Comparison of ENCODE assay signal across 9 mouse cellular contexts in the genomic region with DNA sequence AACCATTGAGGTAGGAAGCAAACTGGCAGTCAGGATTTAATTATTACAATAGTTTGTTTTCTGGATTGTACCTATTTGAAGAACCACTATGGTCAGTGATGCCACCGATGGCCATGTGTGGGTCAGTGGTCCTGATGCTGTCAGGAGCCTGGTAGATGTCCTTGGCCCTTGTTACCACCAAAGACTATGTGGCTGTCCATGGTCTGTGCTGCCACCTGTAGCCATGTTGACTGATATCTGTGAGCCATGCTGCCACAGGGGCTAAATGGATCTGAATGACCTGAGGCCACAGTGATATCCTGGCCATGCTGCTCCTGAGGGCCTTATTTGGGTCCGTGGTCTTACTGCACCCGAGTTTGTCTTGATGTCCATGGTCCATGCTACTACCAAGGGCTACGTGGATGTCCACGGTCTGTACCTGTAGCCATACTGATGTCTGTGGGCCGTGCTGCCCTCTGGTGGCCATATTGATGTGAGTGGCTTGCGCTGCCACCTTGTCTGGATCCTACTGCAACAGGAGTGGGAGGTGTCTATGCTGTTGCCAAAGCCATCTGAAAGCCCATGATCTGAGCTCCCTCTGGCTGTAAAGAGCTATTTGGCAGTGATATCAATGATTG. TPM values are rescaled to one million over a fixed set of nuclear protein-coding genes. Genes with fewer than 3 reads are reported as not detected.
DNase-seq lines count a peak whose midpoint lies in the region; ATAC-seq and TF ChIP-seq lines count a peak whose summit lies in the region.
"Had no signal": no experiment of that assay in that cellular context is flagged by ENCODE, and none has a peak within 500 bp of the region (broad histone marks: within the 10 kb centered on the region; RNA-seq: fewer than 3 reads in every experiment).

No protein-coding gene starts in this region.

- no peaks in the 10 kb centered on the region for H3K79me3 ChIP-seq in C2C12 (ENCODE audit: low read depth)

- no peaks in the 10 kb centered on the region for H3K9me3 ChIP-seq in forebrain, embryonic 10.5 days
- H3K9me3 ChIP-seq in kidney, embryonic 16.5 days (ENCODE audit: low read length): no peaks in the 10 kb centered on the region

- peak; percentile 43 for TF ChIP-seq CTCF in C2C12 (IDR thresholded peaks at IDR 0.05; ENCODE audit: control insufficient read depth, insufficient read depth, insufficient read length)
- peak; percentile 93 for TF ChIP-seq CTCF in bone marrow macrophage, adult 2 months (IDR thresholded peaks at IDR 0.05; ENCODE audit: low read depth, low read length)

- H3K36me3 ChIP-seq in C2C12 (ENCODE audit: control insufficient read depth, insufficient read depth): no peaks in the 10 kb centered on the region
- no peaks in the 10 kb centered on the region for H3K36me3 ChIP-seq in forebrain, embryonic 10.5 days (replicated peaks)
- no peaks in the 10 kb centered on the region for H3K36me3 ChIP-seq in kidney, embryonic 16.5 days (ENCODE audit: insufficient read depth, low read length)

- no peaks in the 10 kb centered on the region for H3K79me2 ChIP-seq in C2C12 (ENCODE audit: control insufficient read depth, insufficient read depth)

- 0 out of 2 replicates have a peak, but pooled peaks have one; percentile 39 for ATAC-seq in kidney, embryonic 16.5 days (ENCODE audit: low FRiP score, low TSS enrichment)

- H3ac ChIP-seq in C2C12 (ENCODE audit: control insufficient read depth, insufficient read length, low read depth): no peak overlapping the region

- H3K27me3 ChIP-seq in C2C12 (ENCODE audit: control insufficient read depth, insufficient read depth, insufficient read length): peaks cover 9% of the 10 kb centered on the region
- H3K27me3 ChIP-seq in forebrain, embryonic 10.5 days (ENCODE audit: poor library complexity, severe bottlenecking): peaks cover 67% of the 10 kb centered on the region
- peaks cover 33% of the 10 kb centered on the region for H3K27me3 ChIP-seq in kidney, embryonic 16.5 days (ENCODE audit: insufficient read depth, low read length)

- H3K9ac ChIP-seq in kidney, embryonic 16.5 days (replicated peaks; ENCODE audit: low read length): no peak overlapping the region

- no peak for TF ChIP-seq POLR2A in bone marrow macrophage, adult 2 months (IDR thresholded peaks at IDR 0.05; ENCODE audit: borderline replicate concordance, low read depth, low read length)

- peak; percentile 50 to 86 for DNase-seq in adrenal gland, adult (ENCODE audit: inconsistent age in 2 of 2, low spot score in 1 of 2)
- DNase-seq in adrenal gland, postnatal 4 days (ENCODE audit: low spot score in 2 of 2): no peak
- DNase-seq in forebrain, embryonic 10.5 days (ENCODE audit: extremely low spot score, low spot score): peak; percentile 53
- peak; percentile 78 for DNase-seq in lung, postnatal 36 days
- DNase-seq in spleen, adult 12 weeks (ENCODE audit: low spot score): peak; percentile 28

- WGBS in forebrain, embryonic 10.5 days: 34% methylated on average over 7 of the region's 7 CpGs
- WGBS in kidney, embryonic 16.5 days: 32% methylated on average over 7 of the region's 7 CpGs

- H3K4me2 ChIP-seq in kidney, embryonic 16.5 days (replicated peaks; ENCODE audit: low read depth, low read length): no peak overlapping the region

- H3K4me3 ChIP-seq in C2C12 (ENCODE audit: insufficient read depth, poor library complexity, severe bottlenecking): no peak overlapping the region
- no peak overlapping the region for H3K4me3 ChIP-seq in bone marrow macrophage, adult 2 months (ENCODE audit: insufficient read depth, low read length)
- H3K4me3 ChIP-seq in forebrain, embryonic 10.5 days: no peak overlapping the region
- no peak overlapping the region for H3K4me3 ChIP-seq in kidney, embryonic 16.5 days (ENCODE audit: low read length)

- no peaks in the 10 kb centered on the region for H3K4me1 ChIP-seq in bone marrow macrophage, adult 2 months (ENCODE audit: control insufficient read depth, insufficient read depth, low read length)
- 0 out of 2 replicates have a peak, but pooled peaks cover under 1% of the 10 kb centered on the region for H3K4me1 ChIP-seq in forebrain, embryonic 10.5 days
- H3K4me1 ChIP-seq in kidney, embryonic 16.5 days (ENCODE audit: insufficient read depth, low read length): no peaks in the 10 kb centered on the region

- no peak overlapping the region for H3K27ac ChIP-seq in bone marrow macrophage, adult 2 months (ENCODE audit: insufficient read depth, low read depth, low read length)
- H3K27ac ChIP-seq in forebrain, embryonic 10.5 days: no peak overlapping the region
- no peak overlapping the region for H3K27ac ChIP-seq in kidney, embryonic 16.5 days (ENCODE audit: low read length)

TF ChIP-seq in C2C12, 6 proteins besides CTCF, POLR2A, EP300 and RAD21:
- TF ChIP-seq FOSL1 (IDR thresholded peaks at IDR 0.05; ENCODE audit: insufficient read depth, low read length, poor library complexity, severe bottlenecking) (no peak), MYOD1 (IDR thresholded peaks at IDR 0.05; ENCODE audit: control insufficient read depth, insufficient read length, low read depth) (no peak), CEBPB (IDR thresholded peaks at IDR 0.05; ENCODE audit: low read depth) (no peak), USF1 (IDR thresholded peaks at IDR 0.05; ENCODE audit: low read depth) (no peak), MYOG (IDR thresholded peaks at IDR 0.05; ENCODE audit: control insufficient read depth, extremely low read depth, insufficient read length) (no peak), MAX (IDR thresholded peaks at IDR 0.05) (no peak)

RNA-seq across cellular contexts. Expression of a gene that starts 10.0 kb away (rescaled TPM):
- total RNA-seq in adrenal gland, postnatal 4 days (2021): not detected
- not detected for polyA plus RNA-seq in C2C12 (2012; fragmentation: generic; extraction: Trizol)
- polyA plus RNA-seq in bone marrow macrophage, adult 2 months (2012; ENCODE audit: insufficient read depth, insufficient read length, missing spikeins): 0.32 TPM in 1 of 2 replicates, not detected in the other
- 0.04 and 0.10 TPM in 2 replicates for polyA plus RNA-seq in forebrain, embryonic 10.5 days (2016; fragmentation: Nextera tagmentation; extraction: Ambion mirVana)
- polyA plus RNA-seq in kidney, embryonic 16.5 days (2015; fragmentation: Nextera tagmentation; extraction: Ambion mirVana): not detected in 2 replicates
- total RNA-seq: heart, postnatal 10 days had no signal

RNA-seq across cellular contexts. Expression of a gene that starts 31.8 kb away (rescaled TPM):
- total RNA-seq in adrenal gland, postnatal 4 days (2021): 10 to 100 TPM; 21.3 to 22.4 TPM
- 7.4 TPM for polyA plus RNA-seq in C2C12 (2012; fragmentation: generic; extraction: Trizol)
- polyA plus RNA-seq in bone marrow macrophage, adult 2 months (2012; ENCODE audit: insufficient read depth, insufficient read length, missing spikeins): 27.5 and 27.8 TPM in 2 replicates
- polyA plus RNA-seq in forebrain, embryonic 10.5 days (2016; fragmentation: Nextera tagmentation; extraction: Ambion mirVana): 55.7 and 58.9 TPM in 2 replicates
- 40.2 and 40.7 TPM in 2 replicates for polyA plus RNA-seq in kidney, embryonic 16.5 days (2015; fragmentation: Nextera tagmentation; extraction: Ambion mirVana)

Comparison
In these comparisons a context has a peak if more than half of its experiments do, and no peak if none do; other contexts are left out.
1. DNase-seq: peak in adrenal gland, adult (2 of 2), forebrain, embryonic 10.5 days (single experiment), lung, postnatal 36 days (single experiment) and spleen, adult 12 weeks (single experiment); none in adrenal gland, postnatal 4 days (0 of 2).